Mouse (Mus musculus) stomach, postnatal 0 days (tissue): ENCODE data around the gene Susd3.

Experiments
- CTCF ChIP-seq: IDR thresholded peaks from 2 replicates; pipeline ENCODE4 v1.5.1; 2016; ENCODE audit warnings: antibody characterized with exemption, low read depth, mild to moderate bottlenecking, moderate library complexity
- EP300 ChIP-seq: optimal IDR thresholded peaks from 2 replicates; pipeline ENCODE3; 2016; ENCODE audit warnings: antibody characterized with exemption

DNA sequence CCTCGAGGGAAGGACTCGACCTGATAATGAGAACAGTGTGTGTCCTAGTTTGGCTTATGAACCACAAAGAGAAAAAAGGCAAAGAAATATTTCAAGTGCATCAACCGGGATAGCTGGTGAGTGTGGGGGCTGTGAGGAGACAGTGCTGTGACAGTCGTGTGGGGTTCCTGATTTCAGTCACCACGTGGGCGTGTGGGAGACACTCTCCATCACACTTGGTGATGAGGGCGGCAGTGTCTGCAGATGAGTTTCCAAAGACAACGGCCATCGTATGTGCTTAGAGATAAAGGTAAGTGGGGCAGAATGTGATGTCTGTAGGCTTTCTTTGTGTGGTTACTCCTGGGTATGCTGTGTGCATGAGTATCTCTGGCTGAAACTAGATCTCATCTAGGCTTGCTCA lies 35.2 kb upstream of the Susd3 start:
- TF ChIP-seq CTCF (no peak), EP300 (no peak)
